Mouse (Mus musculus) C2C12 (cell line): ENCODE data around the gene Inpp5d.

ENCODE experiments used
- CEBPB ChIP-seq: IDR thresholded peaks from one replicate; pipeline ENCODE4 v1.6.1; 2011; ENCODE audit warnings: low read depth, mild to moderate bottlenecking, control low read depth, moderate library complexity
- CTCF ChIP-seq: IDR thresholded peaks from one replicate; pipeline ENCODE4 v1.5.1; 2011; ENCODE audit not compliant: control insufficient read depth, insufficient read depth, insufficient read length
- MAX ChIP-seq: IDR thresholded peaks from one replicate; pipeline ENCODE4 v1.6.1; 2011; ENCODE audit warnings: mild to moderate bottlenecking, control low read depth
- MYOD1 ChIP-seq: IDR thresholded peaks from one replicate; pipeline ENCODE4 v1.6.1; 2011; ENCODE audit warnings: low read depth; ENCODE audit not compliant: control insufficient read depth, insufficient read length
- MYOG ChIP-seq: IDR thresholded peaks from one replicate; pipeline ENCODE4 v1.6.1; 2011; ENCODE audit not compliant: control insufficient read depth, insufficient read length; ENCODE audit errors: extremely low read depth
- USF1 ChIP-seq: IDR thresholded peaks from one replicate; pipeline ENCODE4 v1.6.1; 2011; ENCODE audit warnings: low read depth, mild to moderate bottlenecking, control low read depth, moderate library complexity

DNA sequence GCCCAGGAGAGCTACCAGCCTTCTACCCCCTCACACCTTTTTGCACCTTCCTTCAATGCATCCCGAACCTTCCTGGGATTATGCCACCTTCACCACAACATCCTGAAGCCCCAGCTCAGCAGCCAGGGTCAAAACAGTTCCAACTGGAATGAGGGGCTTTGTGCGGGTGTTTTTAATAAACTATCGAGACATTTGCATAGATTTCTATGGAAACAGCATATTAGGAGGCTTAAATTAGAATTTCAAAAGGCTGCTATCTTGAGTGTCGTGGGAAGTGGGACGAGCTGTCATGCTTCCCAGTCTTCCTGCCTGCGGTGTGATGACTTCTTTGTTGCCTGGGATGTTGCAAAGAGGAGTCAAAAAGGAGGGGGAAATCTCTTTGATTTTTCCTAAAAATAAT lies 88.9 kb downstream of the Inpp5d start:
- TF ChIP-seq MAX (no peak), USF1 (no peak), MYOD1 (no peak), CTCF (no peak), MYOG (no peak), CEBPB (no peak)
